Mouse (Mus musculus): Measurements from ENCODE around the gene Krt42.

- TF ChIP-seq POLR2A (IDR thresholded peaks at IDR 0.05; ENCODE audit: extremely low read depth, insufficient read depth, low read length) (no peak), CTCF (IDR thresholded peaks at IDR 0.05; ENCODE audit: low read depth, low read length) (no peak)
Measured at GRCm38 (mm10) chr11:100248852-100249465, 20.7 kb downstream of the Krt42 start, which contains the start of gene Krt16.

Measured in liver, adult 2 months (tissue).